Mouse (Mus musculus): ENCODE results near the gene Sars2.

GRCm38 (mm10) chr7:28716590-28717281 lies 25.1 kb upstream of the Sars2 start, which contains the start of gene Fbxo17:
- TF ChIP-seq POLR2A (IDR thresholded peaks at IDR 0.05; ENCODE audit: insufficient read depth, low read depth, low read length) (no peak), CTCF (IDR thresholded peaks at IDR 0.05; ENCODE audit: insufficient read depth, low read depth, low read length) (no peak)

All from olfactory bulb, adult 2 months (tissue).